ENCODE assay signal across 26 mouse cellular contexts in the genomic region with DNA sequence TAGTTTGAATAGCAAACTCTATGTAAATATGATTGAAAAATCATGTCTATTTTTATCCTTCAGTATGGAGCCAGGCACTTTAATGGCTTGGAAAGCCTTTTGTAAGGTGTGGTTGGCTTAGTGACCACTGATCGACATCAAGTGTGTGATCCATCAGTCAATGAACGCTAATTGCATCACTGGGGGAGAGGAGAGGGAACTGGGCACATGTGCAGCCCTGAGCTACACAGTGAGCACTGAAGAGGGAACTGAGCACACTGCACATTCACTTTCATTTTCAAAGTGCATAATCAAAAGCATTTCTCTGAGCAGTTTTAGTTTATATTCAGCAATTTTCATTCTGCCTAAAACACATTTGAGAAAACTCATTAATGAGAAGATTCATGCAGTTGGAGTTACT.
DNase-seq lines count a peak whose midpoint lies in the region; ATAC-seq and TF ChIP-seq lines count a peak whose summit lies in the region.
"Had no signal": no experiment of that assay in that cellular context is flagged by ENCODE, and none has a peak within 500 bp of the region (broad histone marks: within the 10 kb centered on the region; RNA-seq: fewer than 3 reads in every experiment).

No protein-coding gene starts in this region.

- no peak overlapping the region for H3K27ac ChIP-seq in liver, adult 2 months (replicated peaks; ENCODE audit: insufficient read depth, low read depth, low read length)
- H3K27ac ChIP-seq: forebrain, embryonic 10.5 days; forebrain, embryonic 13.5 days; hindbrain, embryonic 10.5 days; hindbrain, embryonic 13.5 days; intestine, embryonic 15.5 days had no signal

- H3K27me3 ChIP-seq in liver, adult 2 months (ENCODE audit: control insufficient read depth, insufficient read depth, low read length): no peaks in the 10 kb centered on the region
- H3K27me3 ChIP-seq: forebrain, embryonic 13.5 days; hindbrain, embryonic 13.5 days; intestine, embryonic 15.5 days had no signal

- ATAC-seq in granulocyte monocyte progenitor cell, adult 5-6 weeks (replicated peaks; ENCODE audit: poor library complexity, severe bottlenecking): peak; percentile 77
- ATAC-seq: activated CD4-positive, CD25-positive, alpha-beta regulatory T cell, adult 4 months; CD4-positive, CD25-positive, alpha-beta regulatory T cell, adult 4 months; forebrain, embryonic 13.5 days; forebrain, embryonic 16.5 days; hindbrain, embryonic 16.5 days; intestine, embryonic 15.5 days had no signal

- no peaks in the 10 kb centered on the region for H3K36me3 ChIP-seq in liver, adult 2 months (ENCODE audit: control insufficient read depth, insufficient read depth, low read length)
- H3K36me3 ChIP-seq: forebrain, embryonic 10.5 days; hindbrain, embryonic 10.5 days; hindbrain, embryonic 13.5 days; intestine, embryonic 15.5 days had no signal

- TF ChIP-seq CTCF in liver, adult 2 months (IDR thresholded peaks at IDR 0.05; ENCODE audit: low read depth, low read length): no peak

- H3K4me1 ChIP-seq in liver, adult 2 months (ENCODE audit: control insufficient read depth, insufficient read depth, low read length): no peaks in the 10 kb centered on the region
- H3K4me1 ChIP-seq: forebrain, embryonic 10.5 days; forebrain, embryonic 13.5 days; hindbrain, embryonic 10.5 days; hindbrain, embryonic 13.5 days; intestine, embryonic 15.5 days had no signal

- no peak overlapping the region for H3K4me3 ChIP-seq in liver, adult 2 months (ENCODE audit: insufficient read depth, low read depth, low read length)
- H3K4me3 ChIP-seq: forebrain, embryonic 10.5 days; forebrain, embryonic 13.5 days; hindbrain, embryonic 10.5 days; hindbrain, embryonic 13.5 days; intestine, embryonic 15.5 days had no signal

- intact Hi-C loops in left cerebral cortex, postnatal 10 days (cut with DNase I): no loop called here

- TF ChIP-seq POLR2A in liver, adult 2 months (IDR thresholded peaks at IDR 0.05; ENCODE audit: extremely low read depth, insufficient read depth, low read length): no peak

- WGBS in liver, adult 2 months: 40% methylated on average over 2 of the region's 2 CpGs

- no peaks in the 10 kb centered on the region for H3K79me2 ChIP-seq in liver, adult 2 months (ENCODE audit: control insufficient read depth, insufficient read depth, low read length)

- no peak overlapping the region for H3K9ac ChIP-seq in liver, adult 2 months (ENCODE audit: low read depth, low read length)
- H3K9ac ChIP-seq: forebrain, embryonic 13.5 days; hindbrain, embryonic 13.5 days; intestine, embryonic 15.5 days had no signal

- DNase-seq in liver, adult 2 months (ENCODE audit: extremely low read depth, low read depth, low spot score): peak; percentile 36
- no peak for DNase-seq in liver
- peak; percentile 65 for DNase-seq in A20 (ENCODE audit: low read depth, low spot score)
- DNase-seq in brain, adult 2 months (ENCODE audit: low read depth, low spot score): peak; percentile 2
- no peak for DNase-seq in adrenal gland, adult (ENCODE audit: inconsistent age in 2 of 2, low spot score in 1 of 2)
- DNase-seq in left cerebral cortex, postnatal 10 days (ENCODE audit: extremely low spot score in 1 of 2, low spot score in 2 of 2): no peak
- no peak for DNase-seq in cerebellum, adult 11 months
- DNase-seq: adrenal gland, postnatal 10 days; adrenal gland, postnatal 36 days; cerebellum, adult 18-20 months; cerebellum, adult 9-11 months; cerebellum, postnatal 25 days; gastrocnemius, postnatal 10 days; gastrocnemius, postnatal 36 days; heart, adult 11 months; kidney, adult 11 months had no signal

Comparison
In these comparisons a context has a peak if more than half of its experiments do, and no peak if none do; other contexts are left out.
1. DNase-seq: peak in liver, adult 2 months (single experiment), A20 (single experiment) and brain, adult 2 months (single experiment); none in liver (single experiment), adrenal gland, adult (0 of 2), left cerebral cortex, postnatal 10 days (0 of 2) and cerebellum, adult 11 months (single experiment).